In the genomic region with DNA sequence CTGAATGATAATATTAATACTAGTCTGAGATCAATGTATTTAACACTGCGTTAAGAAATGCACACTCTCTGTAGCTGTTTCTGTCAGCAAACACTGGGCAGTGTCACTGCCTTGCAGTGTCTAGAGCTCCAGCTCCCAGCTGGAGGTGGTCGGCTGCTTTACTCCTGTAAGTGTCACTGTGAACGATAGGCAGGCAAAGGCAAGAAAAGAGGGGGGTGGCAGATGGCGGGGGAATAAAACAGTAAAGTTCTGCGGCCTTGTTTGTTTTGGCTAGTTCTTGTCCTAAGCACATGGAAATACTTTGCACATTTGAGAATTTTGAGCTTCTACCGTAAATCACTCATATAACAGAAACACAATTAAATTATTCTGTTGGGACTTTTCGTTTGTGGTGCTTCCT, we compare ENCODE assay signal across 19 mouse cellular contexts.
DNase-seq lines count a peak whose midpoint lies in the region; ATAC-seq lines count a peak whose summit lies in the region.
"Had no signal": no experiment of that assay in that cellular context is flagged by ENCODE, and none has a peak within 500 bp of the region (broad histone marks: within the 10 kb centered on the region; RNA-seq: fewer than 3 reads in every experiment).

No protein-coding gene starts in this region.

- H3K4me3 ChIP-seq in heart, embryonic 12.5 days = no peak overlapping the region
- H3K4me3 ChIP-seq in kidney, embryonic 14.5 days (ENCODE audit: low read length) = no peak overlapping the region
- no peak overlapping the region for H3K4me3 ChIP-seq in neural tube, embryonic 11.5 days (ENCODE audit: low read depth, low read length)
- H3K4me3 ChIP-seq: forebrain, embryonic 10.5 days; hindbrain, embryonic 12.5 days; limb, embryonic 12.5 days; liver, embryonic 15.5 days had no signal

- 33% methylated on average over 7 of the region's 7 CpGs for WGBS in heart, embryonic 12.5 days
- 42% methylated on average over 7 of the region's 7 CpGs for WGBS in kidney, embryonic 14.5 days
- 47% methylated on average over 7 of the region's 7 CpGs for WGBS in neural tube, embryonic 11.5 days

- H3K27ac ChIP-seq in heart, embryonic 12.5 days (ENCODE audit: poor library complexity, severe bottlenecking) = no peak overlapping the region
- H3K27ac ChIP-seq in kidney, embryonic 14.5 days (ENCODE audit: low read depth, low read length) = no peak overlapping the region
- H3K27ac ChIP-seq in neural tube, embryonic 11.5 days (ENCODE audit: low read depth, low read length) = no peak overlapping the region
- H3K27ac ChIP-seq: forebrain, embryonic 10.5 days; hindbrain, embryonic 12.5 days; limb, embryonic 12.5 days; liver, embryonic 15.5 days; macrophage had no signal

- intact Hi-C loops in heart, postnatal 36 days (cut with DNase I) = loop anchor here (5.0 kb wide), 2 partner anchors 37 to 87 kb away; a partner anchor contains a TSS

- H3K36me3 ChIP-seq in heart, embryonic 12.5 days = peaks cover 4% of the 10 kb centered on the region; the same call in 1 of the 2 replicates
- peaks cover 2% of the 10 kb centered on the region; the same call in 1 of the 2 replicates for H3K36me3 ChIP-seq in kidney, embryonic 14.5 days (ENCODE audit: control insufficient read depth, insufficient read depth, low read length)
- no peaks in the 10 kb centered on the region for H3K36me3 ChIP-seq in neural tube, embryonic 11.5 days (ENCODE audit: control insufficient read depth, insufficient read depth, low read length)
- H3K36me3 ChIP-seq: forebrain, embryonic 10.5 days; hindbrain, embryonic 12.5 days; limb, embryonic 12.5 days; liver, embryonic 15.5 days had no signal

- no peaks in the 10 kb centered on the region for H3K27me3 ChIP-seq in heart, embryonic 12.5 days (replicated peaks)
- no peaks in the 10 kb centered on the region for H3K27me3 ChIP-seq in kidney, embryonic 14.5 days (ENCODE audit: control insufficient read depth, insufficient read depth, low read length)
- H3K27me3 ChIP-seq in neural tube, embryonic 11.5 days (ENCODE audit: control insufficient read depth, insufficient read depth, low read length) = no peaks in the 10 kb centered on the region
- H3K27me3 ChIP-seq: hindbrain, embryonic 12.5 days; limb, embryonic 12.5 days; liver, embryonic 15.5 days had no signal

- no peak for DNase-seq in heart, postnatal 36 days
- peak; percentile 34 for DNase-seq in kidney, postnatal 14 days
- DNase-seq in neural tube, embryonic 11.5 days (ENCODE audit: low spot score) = peak; percentile 39
- no peak for DNase-seq in neural tube, embryonic 10.5 days (ENCODE audit: extremely low spot score, low spot score)
- no peak for DNase-seq in layer of hippocampus, adult 9-10 months (ENCODE audit: low spot score)
- DNase-seq: adrenal gland, postnatal 10 days; B cell, adult 2 months; cerebellum, adult 2 months; gastrocnemius, postnatal 14 days; right cerebral cortex, adult 18-20 months had no signal

- no peaks in the 10 kb centered on the region for H3K9me3 ChIP-seq in heart, embryonic 12.5 days (replicated peaks)
- no peaks in the 10 kb centered on the region for H3K9me3 ChIP-seq in kidney, embryonic 14.5 days (ENCODE audit: control insufficient read depth, low read length)
- no peaks in the 10 kb centered on the region for H3K9me3 ChIP-seq in neural tube, embryonic 11.5 days (ENCODE audit: control insufficient read depth, low read length)
- H3K9me3 ChIP-seq: forebrain, embryonic 10.5 days; hindbrain, embryonic 12.5 days; limb, embryonic 12.5 days; liver, embryonic 15.5 days had no signal

- peak; percentile 57; the same call in 1 of the 2 replicates for ATAC-seq in heart, embryonic 12.5 days (ENCODE audit: insufficient number of reproducible peaks, low FRiP score)
- ATAC-seq in kidney, embryonic 14.5 days (ENCODE audit: low FRiP score, low TSS enrichment) = no peak
- ATAC-seq in neural tube, embryonic 11.5 days (ENCODE audit: insufficient read depth, low FRiP score, low TSS enrichment) = no peak
- ATAC-seq: midbrain, embryonic 16.5 days had no signal

- H3K4me1 ChIP-seq in heart, embryonic 12.5 days (replicated peaks) = peaks cover 6% of the 10 kb centered on the region
- H3K4me1 ChIP-seq in kidney, embryonic 14.5 days (ENCODE audit: control insufficient read depth, insufficient read depth, low read length) = no peaks in the 10 kb centered on the region
- H3K4me1 ChIP-seq in neural tube, embryonic 11.5 days (ENCODE audit: control insufficient read depth, insufficient read depth, low read length) = no peaks in the 10 kb centered on the region
- H3K4me1 ChIP-seq: hindbrain, embryonic 12.5 days had no signal

- H3K4me2 ChIP-seq in heart, embryonic 12.5 days = no peak overlapping the region
- H3K4me2 ChIP-seq in kidney, embryonic 14.5 days (replicated peaks; ENCODE audit: low read depth, low read length) = no peak overlapping the region
- H3K4me2 ChIP-seq in neural tube, embryonic 11.5 days (ENCODE audit: low read depth) = no peak overlapping the region
- H3K4me2 ChIP-seq: heart, embryonic 11.5 days; hindbrain, embryonic 12.5 days; limb, embryonic 12.5 days; liver, embryonic 15.5 days had no signal

- H3K9ac ChIP-seq in heart, embryonic 12.5 days = no peak overlapping the region
- H3K9ac ChIP-seq in kidney, embryonic 14.5 days (ENCODE audit: low read depth, low read length) = no peak overlapping the region
- H3K9ac ChIP-seq in neural tube, embryonic 11.5 days (ENCODE audit: low read length) = no peak overlapping the region
- H3K9ac ChIP-seq: hindbrain, embryonic 12.5 days; limb, embryonic 12.5 days; liver, embryonic 15.5 days had no signal

Comparison
In these comparisons a context has a peak if more than half of its experiments do, and no peak if none do; other contexts are left out.
1. DNase-seq: peak in kidney, postnatal 14 days (single experiment) and neural tube, embryonic 11.5 days (single experiment); none in heart, postnatal 36 days (0 of 2), neural tube, embryonic 10.5 days (single experiment) and layer of hippocampus, adult 9-10 months (single experiment).